Mouse (Mus musculus): ENCODE results near the gene Sec24c.

Gene Sec24c

GRCm38 (mm10) chr14:20660827-20661660, 13.1 kb upstream of the Sec24c start:
- DNase-seq = peak; percentile 91

GRCm38 (mm10) chr14:20661661-20662331, 12.3 kb upstream of the Sec24c start:
- DNase-seq = peak; percentile 23

GRCm38 (mm10) chr14:20662740-20663139, 11.4 kb upstream of the Sec24c start:
- no peak for DNase-seq

GRCm38 (mm10) chr14:20663601-20664000, 10.5 kb upstream of the Sec24c start:
- DNase-seq = no peak

- DNase-seq = no peak
Measured at GRCm38 (mm10) chr14:20664436-20664835, 9.7 kb upstream of the Sec24c start.

GRCm38 (mm10) chr14:20667469-20667868, 6.6 kb upstream of the Sec24c start:
- no peak for DNase-seq

GRCm38 (mm10) chr14:20668154-20668810, 5.8 kb upstream of the Sec24c start, which contains the start of gene Synpo2l:
Gene Synpo2l, minus strand, starts transcription at chr14:20668354.
- no peak for DNase-seq

GRCm38 (mm10) chr14:20672990-20673389, 1.1 kb upstream of the Sec24c start:
- DNase-seq = no peak

- DNase-seq = peak; percentile 31
Measured at GRCm38 (mm10) chr14:20673735-20674063, 409 bp upstream of the Sec24c start.

- no peak for DNase-seq
Measured at GRCm38 (mm10) chr14:20677906-20678305, 3.8 kb downstream of the Sec24c start.

- no peak for DNase-seq
Measured at GRCm38 (mm10) chr14:20681742-20682141, 7.6 kb downstream of the Sec24c start.

GRCm38 (mm10) chr14:20682498-20682897, 8.4 kb downstream of the Sec24c start:
- no peak for DNase-seq

- no peak for DNase-seq
Measured at GRCm38 (mm10) chr14:20686576-20686975, 12.5 kb downstream of the Sec24c start.

- DNase-seq = no peak
Measured at GRCm38 (mm10) chr14:20689009-20689408, 14.9 kb downstream of the Sec24c start.

GRCm38 (mm10) chr14:20691772-20692171, 17.7 kb downstream of the Sec24c start:
- no peak for DNase-seq

- DNase-seq = no peak
Measured at GRCm38 (mm10) chr14:20693589-20694101, 19.5 kb downstream of the Sec24c start.

- DNase-seq = no peak
Measured at GRCm38 (mm10) chr14:20694185-20694883, 20.2 kb downstream of the Sec24c start.

GRCm38 (mm10) chr14:20694884-20695760, 21.0 kb downstream of the Sec24c start, which contains the start of gene Fut11:
Gene Fut11, plus strand, starts transcription at chr14:20694968.
- DNase-seq = peak; percentile 85

GRCm38 (mm10) chr14:20695761-20696520, 21.8 kb downstream of the Sec24c start:
- no peak for DNase-seq

GRCm38 (mm10) chr14:20696986-20697385, 22.9 kb downstream of the Sec24c start:
- DNase-seq = peak; percentile 37

GRCm38 (mm10) chr14:20698515-20698914, 24.4 kb downstream of the Sec24c start:
- DNase-seq = no peak

Data from right cerebral cortex, postnatal 25 days (tissue).